Mouse (Mus musculus) liver, embryonic 11.5 days (tissue): ENCODE results near the gene Trdn. TPM values are rescaled to one million over a fixed set of nuclear protein-coding genes. Genes with fewer than 3 reads are reported as not detected.

ENCODE experiments used
- ATAC-seq: fragments of 200-750 bp; cut with Nextera tagmentation; replicated peaks from 2 replicates; pipeline ENCODE4 v1.8.0; 2017; ENCODE audit warnings: moderate number of reproducible peaks, mild to moderate bottlenecking, moderate TSS enrichment, moderate library complexity; ENCODE audit not compliant: low FRiP score
- DNase-seq: peaks from one replicate; pipeline ENCODE4 v3.0.0-alpha.2; 2017; ENCODE audit warnings: low spot score
- H3K27ac ChIP-seq: fragments of 300-500 bp; sonication (generic); 2 replicates; pipeline ENCODE4 v1.5.1; 2014; ENCODE audit warnings: mild to moderate bottlenecking, low read depth, low read length, control low read depth
- H3K27me3 ChIP-seq: fragments of 300-500 bp; sonication (generic); replicated peaks from 2 replicates; pipeline ENCODE4 v1.6.1; 2014; ENCODE audit warnings: low read length, mixed read lengths; ENCODE audit not compliant: control insufficient read depth, insufficient read depth
- H3K36me3 ChIP-seq: fragments of 300-500 bp; sonication (generic); 2 replicates; pipeline ENCODE4 v1.6.1; 2014; ENCODE audit warnings: mild to moderate bottlenecking, low read length, moderate library complexity, mixed read lengths; ENCODE audit not compliant: control insufficient read depth, insufficient read depth
- H3K4me1 ChIP-seq: fragments of 300-500 bp; sonication (generic); replicated peaks from 2 replicates; pipeline ENCODE4 v1.6.1; 2014; ENCODE audit warnings: low read length, mixed read lengths; ENCODE audit not compliant: control insufficient read depth, insufficient read depth
- H3K4me2 ChIP-seq: fragments of 300-500 bp; sonication (generic); 2 replicates; pipeline ENCODE4 v1.6.1; 2014; ENCODE audit warnings: mild to moderate bottlenecking, control low read depth, moderate library complexity
- H3K4me3 ChIP-seq: fragments of 300-500 bp; sonication (generic); 2 replicates; pipeline ENCODE4 v1.5.1; 2014; ENCODE audit warnings: low read depth, low read length, control low read depth
- H3K9ac ChIP-seq: fragments of 300-500 bp; sonication (generic); 2 replicates; pipeline ENCODE4 v1.6.1; 2014; ENCODE audit warnings: low read depth, low read length, control low read depth
- H3K9me3 ChIP-seq: fragments of 300-500 bp; sonication (generic); 2 replicates; pipeline ENCODE4 v1.6.1; 2016; ENCODE audit warnings: low read length, inconsistent platforms, mixed read lengths; ENCODE audit not compliant: control insufficient read depth
- WGBS: fragments of 180-500 bp; shearing (Covaris S2); extraction: QIAGEN DNeasy Blood & Tissue Kit; methylation state at CpG from one replicate; pipeline ENCODE4 v1.1.7; 2014; 5-methylcytosine and 5-hydroxymethylcytosine counted together
- polyA plus RNA-seq: library from polyadenylated mRNA; unstranded; fragments of >200 nt; fragmentation: Nextera tagmentation; extraction: Ambion mirVana; gene quantifications from 2 replicates; pipeline ENCODE4 v1.2.1, GENCODE M21; 2014

Trdn gene
- polyA plus RNA-seq, 1 experiment from 2014 or later: 1.8 TPM

GRCm38 (mm10) chr10:33256202-33256601, 175.8 kb downstream of the Trdn start:
- Histone ChIP-seq H3K9me3 (no peaks in the 10 kb centered on the region), H3K9ac (no peak overlapping the region), H3K4me2 (no peak overlapping the region), H3K4me1 (no peaks in the 10 kb centered on the region), H3K27ac (no peak overlapping the region), H3K27me3 (no peaks in the 10 kb centered on the region), H3K36me3 (no peaks in the 10 kb centered on the region), H3K4me3 (no peak overlapping the region)
- 53% methylated on average over 1 of the region's 1 CpGs for WGBS
- no peak for ATAC-seq
- no peak for DNase-seq

- no peaks in the 10 kb centered on the region for H3K4me1 ChIP-seq
- ATAC-seq (no peak), DNase-seq (no peak)
- no peak overlapping the region for H3K4me3 ChIP-seq
- H3K27ac ChIP-seq: no peak overlapping the region
- 31% methylated on average over 2 of the region's 2 CpGs for WGBS
- H3K27me3 ChIP-seq: no peaks in the 10 kb centered on the region
- no peak overlapping the region for H3K4me2 ChIP-seq
- no peak overlapping the region for H3K9ac ChIP-seq
- no peaks in the 10 kb centered on the region for H3K36me3 ChIP-seq
- H3K9me3 ChIP-seq: no peaks in the 10 kb centered on the region
These were observed 224.6 kb downstream of the Trdn start for GRCm38 (mm10) chr10:33304982-33305381.

- H3K4me1 ChIP-seq: no peaks in the 10 kb centered on the region
These were observed 272.7 kb downstream of the Trdn start for GRCm38 (mm10) chr10:33353026-33353425.

GRCm38 (mm10) chr10:33366521-33366920, 286.2 kb downstream of the Trdn start:
- ATAC-seq: no peak
- no peaks in the 10 kb centered on the region for H3K27me3 ChIP-seq
- no peak overlapping the region for H3K4me2 ChIP-seq
- DNase-seq: no peak
- H3K36me3 ChIP-seq: no peaks in the 10 kb centered on the region
- H3K9ac ChIP-seq: no peak overlapping the region
- H3K4me1 ChIP-seq: no peaks in the 10 kb centered on the region
- no peaks in the 10 kb centered on the region for H3K9me3 ChIP-seq
- no peak overlapping the region for H3K4me3 ChIP-seq
- no peak overlapping the region for H3K27ac ChIP-seq

More at GRCm38 (mm10) chr10:33353026-33353425, 272.7 kb downstream of the Trdn start:
- 69% methylated on average over 1 of the region's 1 CpGs for WGBS
- H3K9ac ChIP-seq: no peak overlapping the region
- H3K27me3 ChIP-seq: no peaks in the 10 kb centered on the region
- no peaks in the 10 kb centered on the region for H3K9me3 ChIP-seq
- no peak overlapping the region for H3K4me3 ChIP-seq
- DNase-seq: no peak
- H3K36me3 ChIP-seq: no peaks in the 10 kb centered on the region
- no peak overlapping the region for H3K27ac ChIP-seq
- ATAC-seq: no peak
- H3K4me2 ChIP-seq: no peak overlapping the region

- Histone ChIP-seq H3K27ac (no peak overlapping the region), H3K4me2 (no peak overlapping the region), H3K9me3 (no peaks in the 10 kb centered on the region), H3K36me3 (no peaks in the 10 kb centered on the region), H3K9ac (no peak overlapping the region), H3K4me3 (no peak overlapping the region), H3K4me1 (no peaks in the 10 kb centered on the region), H3K27me3 (no peaks in the 10 kb centered on the region)
- ATAC-seq (no peak), DNase-seq (no peak)
- WGBS: 66% methylated on average over 2 of the region's 2 CpGs
These were observed 290.2 kb downstream of the Trdn start for GRCm38 (mm10) chr10:33370534-33370933.

- 71% methylated on average over 2 of the region's 2 CpGs for WGBS
These were observed 295.2 kb downstream of the Trdn start for GRCm38 (mm10) chr10:33375474-33376029.

More at GRCm38 (mm10) chr10:33375474-33376029, 295.2 kb downstream of the Trdn start:
- no peak overlapping the region for H3K9ac ChIP-seq
- H3K27me3 ChIP-seq: no peaks in the 10 kb centered on the region
- ATAC-seq (no peak), DNase-seq (no peak)
- no peak overlapping the region for H3K27ac ChIP-seq
- no peaks in the 10 kb centered on the region for H3K9me3 ChIP-seq
- H3K4me3 ChIP-seq: no peak overlapping the region
- no peaks in the 10 kb centered on the region for H3K36me3 ChIP-seq
- H3K4me2 ChIP-seq: no peak overlapping the region
- H3K4me1 ChIP-seq: no peaks in the 10 kb centered on the region

Other genes with a start within 250 kb of the Trdn start
- 0.14 and 0.40 TPM in 2 replicates for gene Nkain2, start 190.1 kb upstream of the Trdn start, polyA plus RNA-seq